Mouse (Mus musculus) lung, embryonic 15.5 days (tissue): ENCODE data around the gene Pole2. TPM values are rescaled to one million over a fixed set of nuclear protein-coding genes. Genes with fewer than 3 reads are reported as not detected.

Experiments
- ATAC-seq: fragments of 200-750 bp; cut with Nextera tagmentation; 2 replicates; pipeline ENCODE4 v1.8.0; 2017; ENCODE audit warnings: moderate number of reproducible peaks, borderline replicate concordance; ENCODE audit not compliant: low FRiP score, low TSS enrichment; ENCODE audit errors: extremely low read depth
- H3K27ac ChIP-seq: fragments of 300-500 bp; sonication (generic); 2 replicates; pipeline ENCODE4 v1.5.1; 2015; ENCODE audit warnings: moderate library complexity, mild to moderate bottlenecking, inconsistent platforms
- H3K27me3 ChIP-seq: fragments of 300-500 bp; sonication (generic); 2 replicates; pipeline ENCODE4 v1.6.1; 2015; ENCODE audit warnings: inconsistent platforms
- H3K36me3 ChIP-seq: fragments of 300-500 bp; sonication (generic); 2 replicates; pipeline ENCODE4 v1.6.1; 2015; ENCODE audit warnings: inconsistent platforms
- H3K4me1 ChIP-seq: fragments of 300-500 bp; sonication (generic); 2 replicates; pipeline ENCODE4 v1.6.1; 2015; ENCODE audit warnings: inconsistent platforms
- H3K4me2 ChIP-seq: fragments of 300-500 bp; sonication (generic); 2 replicates; pipeline ENCODE4 v1.6.1; 2015; ENCODE audit warnings: inconsistent platforms, mild to moderate bottlenecking, moderate library complexity
- H3K4me3 ChIP-seq: fragments of 300-500 bp; sonication (generic); 2 replicates; pipeline ENCODE4 v1.5.1; 2015; ENCODE audit warnings: mild to moderate bottlenecking, inconsistent platforms
- H3K9ac ChIP-seq: fragments of 300-500 bp; sonication (generic); 2 replicates; pipeline ENCODE4 v1.6.1; 2015; ENCODE audit warnings: inconsistent platforms
- H3K9me3 ChIP-seq: fragments of 300-500 bp; sonication (generic); 2 replicates; pipeline ENCODE4 v1.6.1; 2016; ENCODE audit warnings: inconsistent platforms
- WGBS: fragments of 180-500 bp; shearing (Covaris S2); methylation state at CpG from one replicate; pipeline ENCODE4 v1.1.7; 2015; 5-methylcytosine and 5-hydroxymethylcytosine counted together
- polyA plus RNA-seq: library from polyadenylated mRNA; unstranded; fragments of >200 nt; fragmentation: Nextera tagmentation; extraction: Ambion mirVana; gene quantifications from 2 replicates; pipeline ENCODE4 v1.2.1, GENCODE M21; 2015

Gene Pole2
- polyA plus RNA-seq = 33.5 and 36.3 TPM in 2 replicates

- Histone ChIP-seq H3K4me1 (peaks cover 6% of the 10 kb centered on the region), H3K4me2 (peak within 1 kb of the TSS; percentile 62), H3K9ac (peak within 1 kb of the TSS; percentile 59), H3K36me3 (0 out of 2 replicates have a peak, but pooled peaks cover 4% of the 10 kb centered on the region), H3K4me3 (peak within 1 kb of the TSS; percentile 84), H3K9me3 (no peaks in the 10 kb centered on the region), H3K27me3 (no peaks in the 10 kb centered on the region), H3K27ac (peak within 1 kb of the TSS; percentile 94)
- peak; percentile 98 for ATAC-seq
- under 1% methylated on average over 37 of the region's 37 CpGs for WGBS
These were observed at the start of gene Pole2 for GRCm38 (mm10) chr12:69227776-69228466. Pole2 (minus strand) TSS chr12:69228195.

- Histone ChIP-seq H3K9me3 (no peaks in the 10 kb centered on the region), H3K9ac (no peak overlapping the region), H3K27me3 (no peaks in the 10 kb centered on the region), H3K4me1 (no peaks in the 10 kb centered on the region), H3K36me3 (no peaks in the 10 kb centered on the region), H3K4me3 (no peak overlapping the region), H3K4me2 (no peak overlapping the region), H3K27ac (no peak overlapping the region)
- no peak for ATAC-seq
- WGBS = 79% methylated on average over 2 of the region's 2 CpGs
These were observed 41.0 kb upstream of the Pole2 start for GRCm38 (mm10) chr12:69268956-69269355.

GRCm38 (mm10) chr12:69267956-69268632, 40.1 kb upstream of the Pole2 start:
- Histone ChIP-seq H3K9me3 (no peaks in the 10 kb centered on the region), H3K36me3 (no peaks in the 10 kb centered on the region), H3K9ac (no peak overlapping the region), H3K27me3 (no peaks in the 10 kb centered on the region), H3K4me2 (no peak overlapping the region), H3K4me1 (no peaks in the 10 kb centered on the region), H3K4me3 (no peak overlapping the region), H3K27ac (no peak overlapping the region)
- ATAC-seq = no peak
- WGBS = 71% methylated on average over 11 of the region's 11 CpGs

DNA sequence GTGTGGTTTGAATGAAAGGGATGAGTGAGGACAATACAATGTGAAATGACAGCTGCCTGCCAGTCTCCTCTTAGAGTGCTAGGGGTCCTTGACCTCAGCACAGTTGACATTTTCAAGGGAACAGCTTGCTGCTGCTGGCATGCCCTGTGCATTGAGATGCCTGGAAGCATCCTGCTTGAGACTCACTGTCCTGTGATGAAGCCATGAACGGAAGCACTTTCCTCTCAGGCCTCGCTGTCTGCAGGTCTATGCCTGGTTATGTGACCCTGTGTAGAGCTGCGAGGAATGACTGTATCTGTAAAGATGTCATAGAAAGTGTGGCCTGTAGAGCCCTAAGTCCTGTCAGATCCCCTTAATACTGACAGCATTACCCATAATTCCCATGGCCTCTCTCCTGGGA, 37.0 kb upstream of the Pole2 start:
- Histone ChIP-seq H3K9me3 (no peaks in the 10 kb centered on the region), H3K9ac (no peak overlapping the region), H3K4me3 (no peak overlapping the region), H3K36me3 (no peaks in the 10 kb centered on the region), H3K4me2 (no peak overlapping the region), H3K27me3 (no peaks in the 10 kb centered on the region), H3K4me1 (no peaks in the 10 kb centered on the region), H3K27ac (no peak overlapping the region)
- 85% methylated on average over 3 of the region's 3 CpGs for WGBS
- ATAC-seq = no peak

GRCm38 (mm10) chr12:69262251-69262650, 34.3 kb upstream of the Pole2 start:
- Histone ChIP-seq H3K27me3 (no peaks in the 10 kb centered on the region), H3K9me3 (no peaks in the 10 kb centered on the region), H3K4me2 (no peak overlapping the region), H3K4me3 (no peak overlapping the region), H3K27ac (no peak overlapping the region), H3K9ac (no peak overlapping the region), H3K36me3 (no peaks in the 10 kb centered on the region), H3K4me1 (no peaks in the 10 kb centered on the region)
- WGBS = 90% methylated on average over 5 of the region's 5 CpGs
- ATAC-seq = no peak

DNA sequence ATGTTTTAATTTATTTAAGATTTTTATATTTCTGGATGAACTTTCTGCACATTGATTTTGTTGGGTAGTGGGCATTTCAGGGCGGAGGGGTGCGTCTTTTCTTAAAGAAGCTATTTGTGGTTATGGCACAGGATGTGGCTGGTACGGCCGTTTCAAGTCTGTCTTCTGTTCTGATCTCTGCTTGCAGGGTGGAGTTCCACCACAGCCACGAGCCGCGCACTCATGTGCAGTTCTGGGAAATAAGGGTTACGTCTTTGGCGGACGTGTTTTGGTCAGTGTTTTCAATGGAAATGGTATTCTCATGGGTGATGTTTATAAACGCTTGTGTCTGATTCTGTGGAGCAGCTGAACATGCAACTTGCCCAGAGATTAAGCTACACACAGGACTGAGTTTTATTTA, 29.8 kb upstream of the Pole2 start:
- H3K9me3 ChIP-seq = no peaks in the 10 kb centered on the region
- no peak overlapping the region for H3K4me3 ChIP-seq
- no peaks in the 10 kb centered on the region for H3K27me3 ChIP-seq
- H3K27ac ChIP-seq = no peak overlapping the region
- no peak for ATAC-seq
- no peak overlapping the region for H3K4me2 ChIP-seq
- H3K4me1 ChIP-seq = no peaks in the 10 kb centered on the region
- H3K36me3 ChIP-seq = no peaks in the 10 kb centered on the region
- 76% methylated on average over 11 of the region's 11 CpGs for WGBS
- H3K9ac ChIP-seq = no peak overlapping the region

GRCm38 (mm10) chr12:69253806-69254205, 25.8 kb upstream of the Pole2 start:
- WGBS = 92% methylated on average over 1 of the region's 1 CpGs
- no peak for ATAC-seq
- Histone ChIP-seq H3K27me3 (no peaks in the 10 kb centered on the region), H3K9me3 (no peaks in the 10 kb centered on the region), H3K36me3 (no peaks in the 10 kb centered on the region), H3K4me2 (no peak overlapping the region), H3K4me3 (no peak overlapping the region), H3K9ac (no peak overlapping the region), H3K27ac (no peak overlapping the region), H3K4me1 (no peaks in the 10 kb centered on the region)

DNA sequence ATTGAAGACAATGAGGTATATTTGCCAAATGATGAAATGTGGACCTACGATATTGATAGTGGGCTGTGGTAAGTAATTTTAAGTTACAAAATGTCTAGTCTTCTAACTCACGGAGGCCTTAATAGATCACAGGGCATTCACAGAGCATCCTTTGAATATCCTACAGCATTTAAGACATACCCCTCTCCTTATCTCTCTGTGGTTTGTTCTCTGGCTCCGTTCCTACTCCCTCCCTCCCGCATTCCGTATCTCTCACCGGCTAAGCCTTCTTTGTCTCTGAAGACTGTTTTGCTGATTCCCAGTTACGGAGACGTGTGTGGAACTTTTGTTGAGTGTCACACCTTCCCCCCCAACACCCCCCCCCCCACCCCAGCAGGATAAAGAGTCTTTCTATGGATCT, 22.8 kb upstream of the Pole2 start:
- Histone ChIP-seq H3K36me3 (no peaks in the 10 kb centered on the region), H3K27me3 (no peaks in the 10 kb centered on the region), H3K4me2 (no peak overlapping the region), H3K4me1 (no peaks in the 10 kb centered on the region), H3K9me3 (no peaks in the 10 kb centered on the region), H3K27ac (no peak overlapping the region), H3K9ac (no peak overlapping the region), H3K4me3 (no peak overlapping the region)
- 47% methylated on average over 8 of the region's 8 CpGs for WGBS
- ATAC-seq = no peak

DNA sequence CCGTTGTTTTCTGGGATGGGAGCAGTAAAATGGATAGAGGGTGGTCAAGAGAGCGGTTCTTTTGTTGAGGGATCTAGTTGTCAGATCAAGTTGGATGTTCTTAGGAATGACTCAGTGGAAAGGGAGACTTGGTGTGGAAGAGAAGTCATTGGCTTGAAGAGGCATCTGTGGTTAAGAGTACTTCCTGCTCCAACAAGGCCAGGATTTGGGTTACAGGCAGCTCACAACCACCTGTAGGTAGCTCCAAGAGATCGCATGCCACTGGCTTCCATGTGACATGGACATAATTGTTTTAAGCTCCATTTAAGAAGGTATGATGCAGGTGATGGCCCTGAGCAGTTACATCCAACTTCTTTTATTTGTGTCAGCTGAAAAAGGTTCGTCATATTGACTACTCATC, 21.8 kb upstream of the Pole2 start:
- ATAC-seq = no peak
- no peak overlapping the region for H3K4me3 ChIP-seq
- H3K9me3 ChIP-seq = no peaks in the 10 kb centered on the region
- H3K4me2 ChIP-seq = no peak overlapping the region
- H3K36me3 ChIP-seq = no peaks in the 10 kb centered on the region
- H3K9ac ChIP-seq = no peak overlapping the region
- H3K27ac ChIP-seq = no peak overlapping the region
- H3K4me1 ChIP-seq = no peaks in the 10 kb centered on the region
- H3K27me3 ChIP-seq = no peaks in the 10 kb centered on the region
- WGBS = 80% methylated on average over 4 of the region's 4 CpGs

- Histone ChIP-seq H3K36me3 (no peaks in the 10 kb centered on the region), H3K4me1 (no peaks in the 10 kb centered on the region; the same call in 1 of the 2 replicates), H3K9ac (peak overlapping the region; percentile 79), H3K4me3 (peak overlapping the region; percentile 67), H3K27me3 (no peaks in the 10 kb centered on the region), H3K4me2 (peak overlapping the region; percentile 74), H3K9me3 (no peaks in the 10 kb centered on the region), H3K27ac (peak overlapping the region; percentile 81)
- ATAC-seq = peak; percentile 94
- WGBS = under 1% methylated on average over 63 of the region's 64 CpGs
These were observed 13.9 kb upstream of the Pole2 start for GRCm38 (mm10) chr12:69241771-69242431.

- Histone ChIP-seq H3K36me3 (no peaks in the 10 kb centered on the region), H3K27me3 (no peaks in the 10 kb centered on the region), H3K4me1 (no peaks in the 10 kb centered on the region; the same call in 1 of the 2 replicates), H3K27ac (peak overlapping the region; percentile 81), H3K4me3 (peak overlapping the region; percentile 67), H3K9ac (peak overlapping the region; percentile 79), H3K4me2 (peak overlapping the region; percentile 74), H3K9me3 (no peaks in the 10 kb centered on the region)
- 0% methylated on average over 3 of the region's 3 CpGs for WGBS
- ATAC-seq = no peak
These were observed 13.4 kb upstream of the Pole2 start for GRCm38 (mm10) chr12:69241405-69241770.

GRCm38 (mm10) chr12:69240876-69241275, 12.9 kb upstream of the Pole2 start, which contains the start of gene Klhdc1:
Klhdc1 (plus strand) TSS chr12:69241176.
- Histone ChIP-seq H3K9ac (peak within 1 kb of the TSS; percentile 79), H3K27ac (peak within 1 kb of the TSS; percentile 81), H3K4me2 (peak within 1 kb of the TSS; percentile 74), H3K27me3 (no peaks in the 10 kb centered on the region), H3K36me3 (no peaks in the 10 kb centered on the region), H3K9me3 (no peaks in the 10 kb centered on the region), H3K4me1 (no peaks in the 10 kb centered on the region; the same call in 1 of the 2 replicates), H3K4me3 (peak within 1 kb of the TSS; percentile 67)
- ATAC-seq = no peak
- 68% methylated on average over 6 of the region's 6 CpGs for WGBS
